Mouse (Mus musculus): Measurements from ENCODE around the gene Dnajb5. TPM values are rescaled to one million over a fixed set of nuclear protein-coding genes. Genes with fewer than 3 reads are reported as not detected.
A peak's percentile ranks its signal among the peaks of the same experiment; 100 is the strongest.

Gene Dnajb5
- 100 to 1,000 TPM; 191 to 213 TPM for total RNA-seq (2021)
- long read RNA-seq, experiment 1, full-length matches to known transcripts, result 30 of 77 reads
- long read RNA-seq, experiment 1, partial matches to known transcripts, result 46 of 77 reads
- long read RNA-seq, experiment 1, other reads (novel, unspliced or antisense), result 1 of 77 reads
- long read RNA-seq, experiment 2, full-length matches to known transcripts, result 23 of 64 reads
- long read RNA-seq, experiment 2, partial matches to known transcripts, result 38 of 64 reads
- long read RNA-seq, experiment 2, other reads (novel, unspliced or antisense), result 3 of 64 reads

DNA sequence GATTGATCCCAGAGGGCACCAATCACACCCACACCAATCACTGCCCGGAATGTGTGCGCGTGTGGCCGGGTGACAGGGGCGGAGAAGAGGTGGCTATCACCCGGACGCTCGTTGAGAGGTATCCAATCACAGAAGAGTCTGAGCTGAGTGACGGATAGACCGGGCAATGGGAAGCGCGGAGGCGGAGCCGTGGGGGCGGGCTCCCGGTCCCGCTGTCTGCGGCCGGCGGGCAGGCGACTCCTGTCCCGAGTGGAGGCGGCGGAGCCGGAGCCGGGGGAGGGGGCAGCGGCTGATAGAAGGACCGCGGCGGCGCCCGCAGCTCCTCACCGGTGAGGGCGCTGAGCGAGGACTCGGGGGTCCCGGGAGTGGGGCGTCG, at the start of gene Dnajb5:
Dnajb5 (plus strand) TSS at position 139 of the 376 bp plus-strand sequence.
- intact Hi-C loops (cut with DNase I), result no loop called here
- peak; percentile 96 to 99 for DNase-seq

- intact Hi-C loops (cut with DNase I), result no loop called here
- DNase-seq, result no peak
Observed at GRCm38 (mm10) chr4:42900878-42901277, 48.7 kb upstream of the Dnajb5 start.

- no peak for DNase-seq
- intact Hi-C loops (cut with DNase I), result no loop called here
Observed at GRCm38 (mm10) chr4:42902174-42902573, 47.4 kb upstream of the Dnajb5 start.

DNA sequence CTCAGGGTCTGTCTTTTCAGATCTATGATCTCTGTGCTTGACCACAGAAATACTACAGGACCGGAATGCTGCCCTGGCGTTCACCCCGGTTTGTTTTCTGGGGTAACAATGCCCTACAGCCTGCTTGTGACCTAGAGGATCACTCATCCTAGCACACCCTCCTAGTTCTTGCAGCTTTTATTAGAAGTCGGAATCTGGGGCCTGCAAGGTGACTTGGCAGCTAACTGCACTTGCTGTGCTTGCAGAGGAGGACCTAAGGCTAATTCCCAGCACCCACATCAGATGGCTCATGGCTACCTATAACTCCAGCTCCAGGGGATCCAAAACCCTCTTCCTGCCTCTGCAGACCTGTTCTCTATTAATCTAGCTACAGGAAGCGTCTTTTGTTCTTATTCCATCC, 46.9 kb upstream of the Dnajb5 start:
- intact Hi-C loops (cut with DNase I), result no loop called here

DNA sequence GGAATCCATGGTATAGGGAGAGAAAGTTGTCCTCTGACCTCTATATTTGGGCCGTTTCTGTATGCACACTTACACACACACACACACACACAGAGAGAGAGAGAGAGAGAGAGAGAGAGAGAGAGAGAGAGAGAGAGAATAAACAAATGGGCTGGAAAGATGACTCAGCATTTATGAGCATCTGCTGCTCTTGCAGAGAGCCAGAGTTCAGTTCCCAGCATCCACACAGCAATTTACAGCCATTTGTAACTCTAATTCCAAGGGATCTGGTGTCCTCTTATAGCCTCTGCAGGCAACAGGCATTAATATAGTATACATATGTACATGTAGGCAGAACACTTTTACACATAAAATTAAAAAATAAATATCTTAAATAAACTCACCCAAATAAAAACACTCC, 45.7 kb upstream of the Dnajb5 start:
- intact Hi-C loops (cut with DNase I), result no loop called here
- no peak for DNase-seq

More for the DNA sequence above, 46.9 kb upstream of the Dnajb5 start:
- DNase-seq, result no peak

DNA sequence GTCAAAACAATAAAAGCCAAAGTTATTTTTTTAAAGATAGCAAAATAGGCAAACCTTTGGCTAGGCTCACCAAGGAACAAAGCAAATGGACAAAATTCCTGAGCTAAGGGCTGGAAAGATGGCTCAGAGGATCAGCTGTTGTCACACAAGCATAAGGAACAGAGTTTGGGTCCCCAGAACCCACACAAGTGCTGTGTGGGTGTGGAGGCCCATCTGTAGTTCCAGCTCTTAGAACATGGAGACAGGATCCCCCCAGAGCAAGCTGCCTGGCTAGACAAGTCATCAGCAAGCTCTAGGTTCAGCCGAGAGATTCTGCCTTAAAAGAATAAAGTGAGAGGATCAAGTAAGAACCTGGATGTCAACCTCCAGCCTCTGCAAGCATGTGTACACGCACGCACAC, 45.1 kb upstream of the Dnajb5 start:
- intact Hi-C loops (cut with DNase I), result no loop called here
- DNase-seq, result no peak

- intact Hi-C loops (cut with DNase I), result no loop called here
- DNase-seq, result no peak
Observed at GRCm38 (mm10) chr4:42904966-42905365, 44.6 kb upstream of the Dnajb5 start.

- no peak for DNase-seq
- intact Hi-C loops (cut with DNase I), result no loop called here
Observed at GRCm38 (mm10) chr4:42913391-42913790, 36.2 kb upstream of the Dnajb5 start.

- no peak for DNase-seq
- intact Hi-C loops (cut with DNase I), result no loop called here
Observed at GRCm38 (mm10) chr4:42915311-42915710, 34.3 kb upstream of the Dnajb5 start.

DNA sequence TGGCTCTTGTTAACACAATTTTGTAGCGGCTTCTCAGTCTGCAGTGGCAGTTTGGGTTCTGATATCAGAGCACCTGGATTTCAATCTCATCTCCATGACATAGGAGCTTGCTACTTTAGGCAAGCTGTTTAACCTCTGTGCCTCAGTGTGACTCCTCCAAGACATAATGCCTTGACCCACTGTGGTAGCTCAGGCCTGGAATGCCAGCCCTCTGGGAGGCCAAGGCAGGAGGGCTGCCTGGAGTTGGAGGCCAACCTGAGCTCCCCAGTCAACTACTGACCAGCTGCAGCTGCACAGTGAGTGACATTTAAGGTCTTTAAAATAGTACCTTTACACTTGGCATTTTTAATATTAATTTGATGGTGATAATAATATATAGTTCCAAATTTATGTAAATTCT, 33.6 kb upstream of the Dnajb5 start:
- DNase-seq, result no peak
- intact Hi-C loops (cut with DNase I), result no loop called here

DNA sequence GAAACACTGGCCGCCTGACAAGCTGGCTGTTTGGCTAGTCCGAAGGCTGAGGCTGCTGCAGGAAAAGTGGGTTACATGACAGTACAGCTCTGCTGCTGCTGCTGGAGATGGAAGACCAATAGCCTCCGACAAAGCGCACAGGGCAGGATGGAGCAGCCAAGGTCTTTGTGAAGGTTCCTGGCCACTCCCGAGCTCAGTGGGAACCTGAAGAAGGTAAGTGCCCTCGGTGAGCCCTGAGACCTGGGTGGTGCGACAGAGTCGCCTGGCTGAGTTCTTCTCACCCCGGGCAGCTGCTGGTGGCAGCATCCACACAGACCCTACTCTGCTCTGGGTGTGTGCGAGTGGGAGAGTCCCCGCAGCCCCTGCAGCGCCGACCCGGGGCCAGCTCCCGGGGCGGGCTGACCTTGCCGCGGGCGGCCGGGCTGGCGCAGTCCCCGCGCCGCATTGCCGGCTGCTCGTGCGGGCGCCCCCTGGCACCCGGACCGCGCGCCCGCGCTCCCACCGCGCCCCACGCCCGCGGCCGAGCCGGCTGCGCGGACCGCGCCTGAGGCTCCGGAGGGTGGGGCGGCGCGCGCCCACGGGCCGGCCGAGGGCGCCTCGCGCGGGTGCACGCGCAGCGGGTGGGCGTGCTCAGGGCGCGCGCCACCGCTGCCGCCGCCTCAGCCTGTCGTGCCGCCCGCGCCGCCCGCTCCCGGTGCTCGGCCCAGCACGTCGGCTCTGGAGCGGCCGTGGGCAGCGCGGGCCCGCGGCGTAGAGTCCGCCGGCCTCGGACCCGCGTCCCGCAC, 32.8 kb upstream of the Dnajb5 start, which contains the start of gene Phf24:
Phf24 (plus strand) TSS at position 44 of the 785 bp plus-strand sequence.
- DNase-seq, result no peak
- intact Hi-C loops (cut with DNase I), result no loop called here

DNA sequence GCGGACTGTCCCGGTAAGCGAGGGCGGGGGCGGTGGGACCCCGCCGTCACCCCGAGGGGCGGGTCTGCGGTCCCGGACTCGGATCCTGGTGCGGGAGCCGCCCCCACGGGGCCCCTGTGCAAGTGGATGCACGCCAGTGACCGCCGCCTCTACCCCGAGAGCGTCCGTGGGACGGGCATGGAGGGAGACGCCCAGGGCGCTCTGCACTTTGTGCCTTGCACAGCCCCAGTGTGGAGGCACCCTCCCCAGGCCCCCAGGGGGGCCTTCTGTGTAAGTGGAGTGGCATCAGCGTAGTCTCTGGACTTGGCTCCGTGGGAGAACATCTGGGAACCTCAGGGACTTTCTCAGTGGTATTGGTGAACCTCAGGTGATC, 32.2 kb upstream of the Dnajb5 start:
- intact Hi-C loops (cut with DNase I), result no loop called here
- no peak for DNase-seq

DNA sequence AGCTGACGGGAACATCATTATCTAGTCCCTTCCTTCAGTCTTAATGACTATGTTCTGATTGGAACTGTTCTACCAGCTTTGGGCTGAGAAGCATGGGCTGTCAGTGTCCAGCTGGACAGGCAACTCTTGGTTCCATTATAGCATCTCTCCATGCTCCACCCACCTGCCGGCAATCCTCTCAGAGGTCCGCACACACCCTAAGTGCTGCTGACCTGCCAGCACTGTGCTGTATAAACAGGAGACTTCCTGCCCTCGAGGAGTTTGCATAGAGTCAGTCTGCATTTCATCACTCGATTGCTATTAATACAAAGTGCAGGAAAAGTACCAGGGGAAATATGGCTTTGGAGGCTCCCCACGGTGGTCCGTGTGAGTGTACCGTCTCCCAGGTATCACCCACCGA, 28.9 kb upstream of the Dnajb5 start:
- no peak for DNase-seq
- intact Hi-C loops (cut with DNase I), result no loop called here

DNA sequence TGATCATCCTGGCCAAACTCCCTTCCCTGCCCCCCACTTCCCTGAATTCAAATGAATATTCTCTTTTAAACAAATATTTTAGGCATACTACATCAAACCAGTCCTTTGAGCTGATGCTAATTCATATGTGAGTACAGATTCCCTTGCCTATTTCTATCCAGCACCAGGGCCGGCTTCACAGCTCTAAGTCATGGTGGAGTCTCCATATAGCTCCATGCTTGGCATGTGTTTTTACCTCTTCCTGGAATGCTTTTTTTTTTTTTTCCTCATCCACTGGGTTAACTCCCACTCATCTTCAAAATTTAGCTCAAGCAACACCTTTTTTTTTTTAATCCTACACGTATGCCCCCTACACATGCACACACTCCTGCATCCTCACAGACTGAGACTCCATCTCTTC, 28.1 kb upstream of the Dnajb5 start:
- intact Hi-C loops (cut with DNase I), result no loop called here
- DNase-seq, result no peak

GRCm38 (mm10) chr4:42922056-42922455, 27.6 kb upstream of the Dnajb5 start:
- DNase-seq, result no peak
- intact Hi-C loops (cut with DNase I), result no loop called here

GRCm38 (mm10) chr4:42922461-42922860, 27.2 kb upstream of the Dnajb5 start:
- no peak for DNase-seq
- intact Hi-C loops (cut with DNase I), result no loop called here

DNA sequence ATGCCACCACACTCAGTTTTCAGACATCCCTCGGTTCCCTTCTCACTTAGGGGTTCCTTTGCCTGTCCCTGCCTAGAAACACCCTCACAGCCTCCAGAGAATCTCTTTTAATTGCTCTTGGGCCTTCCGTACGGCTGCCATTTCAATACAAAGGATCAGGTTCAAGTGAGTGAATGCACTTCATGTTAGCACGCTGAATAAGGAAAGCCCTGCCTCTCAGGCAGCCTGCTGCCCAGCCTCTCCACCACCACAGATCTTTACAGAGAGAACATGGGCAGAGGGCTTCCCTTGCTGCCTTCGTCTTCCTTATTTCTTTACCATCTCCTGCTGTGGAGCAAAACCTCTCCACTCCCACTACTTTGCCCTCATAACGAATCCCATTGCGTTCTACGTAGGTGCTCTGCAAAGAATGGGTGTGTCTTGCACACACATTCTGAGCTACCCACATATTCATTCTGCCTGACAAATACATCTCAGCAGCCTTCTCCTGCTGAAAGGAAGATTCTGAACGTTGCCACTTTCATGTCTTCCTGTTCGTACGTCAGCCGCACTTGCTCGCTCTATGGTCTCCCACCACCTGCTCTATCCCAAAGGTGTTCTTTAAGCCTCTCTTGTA, 25.4 kb upstream of the Dnajb5 start:
- intact Hi-C loops (cut with DNase I), result no loop called here
- DNase-seq, result no peak

GRCm38 (mm10) chr4:42928209-42928608, 21.4 kb upstream of the Dnajb5 start:
- intact Hi-C loops (cut with DNase I), result no loop called here

GRCm38 (mm10) chr4:42928952-42929351, 20.7 kb upstream of the Dnajb5 start:
- intact Hi-C loops (cut with DNase I), result no loop called here
- no peak for DNase-seq

More at GRCm38 (mm10) chr4:42928209-42928608, 21.4 kb upstream of the Dnajb5 start:
- DNase-seq, result no peak

DNA sequence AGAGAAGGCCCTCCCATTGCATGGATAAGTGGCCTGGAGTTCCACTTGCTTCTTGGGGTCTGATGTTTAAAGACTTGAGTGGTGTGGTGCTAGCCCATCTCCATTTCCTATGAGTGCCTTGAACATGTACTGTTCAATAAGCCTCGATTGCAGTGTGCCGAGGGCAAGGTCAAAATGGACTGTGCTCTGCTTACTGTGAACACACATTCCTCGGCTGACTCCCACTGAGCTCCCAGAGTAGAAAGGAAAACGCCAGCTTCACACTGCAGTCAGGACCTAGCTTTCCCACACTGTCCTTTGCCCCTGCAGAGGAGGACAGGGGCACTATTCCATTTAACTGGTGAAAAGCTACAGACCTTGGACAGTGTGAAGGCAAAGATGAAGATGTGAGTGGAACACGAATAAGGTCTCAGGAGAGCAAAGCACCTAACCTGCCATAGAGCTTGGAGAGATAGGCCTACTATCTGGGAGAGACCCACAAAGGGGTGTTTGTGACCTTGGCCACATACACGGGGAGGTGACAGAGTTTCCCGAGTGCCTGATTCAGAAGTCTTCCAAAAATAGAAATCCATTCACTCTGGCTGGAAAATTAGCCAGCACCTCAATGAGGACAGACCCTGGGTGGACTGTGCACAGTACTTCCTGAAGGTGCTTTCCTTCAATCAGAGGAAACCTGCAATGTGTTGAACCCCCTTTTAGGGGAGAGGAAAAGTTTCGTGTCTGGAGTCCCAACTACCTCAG, 17.2 kb upstream of the Dnajb5 start:
- intact Hi-C loops (cut with DNase I), result no loop called here

DNA sequence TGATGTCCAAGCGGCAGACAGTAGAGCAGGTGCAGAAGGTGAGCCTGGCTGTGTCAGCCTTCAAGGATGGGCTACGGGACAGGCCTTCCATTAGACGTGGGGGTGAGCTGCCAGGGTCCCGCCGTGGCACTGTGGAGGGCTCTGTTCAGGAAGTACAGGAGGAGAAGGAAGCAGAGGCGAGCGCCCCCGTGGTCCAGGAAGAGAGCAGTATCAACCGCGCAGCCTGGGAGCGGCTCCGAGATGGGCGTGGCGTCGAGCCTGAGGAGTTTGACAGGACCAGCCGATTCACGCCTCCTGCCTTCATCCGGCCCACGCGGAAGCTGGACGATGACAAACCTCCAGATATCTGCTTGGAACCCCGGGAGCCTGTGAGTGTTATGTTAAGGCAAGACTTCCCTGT, 16.0 kb upstream of the Dnajb5 start:
- peak; percentile 49 to 59 for DNase-seq
- intact Hi-C loops (cut with DNase I), result no loop called here

More for the DNA sequence above, 17.2 kb upstream of the Dnajb5 start:
- DNase-seq, result peak in 1 of 2 experiments; percentile 2

All from gastrocnemius, postnatal 36 days (tissue).